8 mouse cellular contexts compared by ENCODE assay signal in the genomic region with DNA sequence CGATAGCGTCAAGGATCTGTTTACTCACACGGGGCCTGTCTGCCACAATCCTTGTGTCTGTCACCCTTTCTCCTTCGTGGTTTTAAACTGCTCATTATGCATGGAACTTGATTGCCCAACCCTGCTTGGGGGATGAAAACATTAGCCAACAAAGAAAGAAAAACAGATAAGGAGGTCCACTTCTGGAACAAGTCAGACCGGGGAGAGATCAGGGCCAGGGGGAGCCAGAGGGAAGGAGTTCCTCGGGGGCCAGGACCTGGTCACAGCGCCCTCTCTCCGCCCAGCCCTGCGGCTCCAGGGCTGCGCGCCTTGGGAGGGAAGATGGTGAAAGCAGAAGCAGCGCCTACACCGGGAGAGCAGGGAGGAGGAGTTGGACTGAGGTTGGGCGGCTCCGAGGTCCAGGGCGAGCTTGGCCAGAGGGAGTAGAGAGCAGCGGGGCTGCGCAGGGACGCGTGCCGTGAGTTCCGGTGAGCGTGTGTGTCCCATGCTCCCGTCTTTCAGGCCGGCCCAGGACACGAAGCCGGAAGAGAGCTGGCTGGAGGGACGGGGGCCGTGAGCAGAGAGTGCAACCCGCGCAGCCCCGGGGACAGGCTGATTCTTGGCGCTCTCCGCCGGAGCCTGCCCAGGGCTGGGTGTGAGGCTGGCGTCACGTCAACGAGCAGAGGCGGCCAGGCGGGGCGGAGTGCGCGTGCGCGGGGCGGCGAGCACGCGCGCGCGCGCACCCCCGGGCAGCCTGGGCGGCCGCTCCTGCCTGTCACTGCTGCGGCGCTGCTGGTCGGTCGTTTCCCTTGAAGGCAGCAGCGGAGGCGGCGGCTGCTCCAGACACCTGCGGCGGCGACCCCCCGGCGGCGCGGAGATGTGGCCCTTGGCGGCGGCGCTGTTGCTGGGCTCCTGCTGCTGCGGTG. TPM values are rescaled to one million over a fixed set of nuclear protein-coding genes. Genes with fewer than 3 reads are reported as not detected.
A peak's percentile ranks its signal among the peaks of the same experiment; 100 is the strongest.
DNase-seq lines count a peak whose midpoint lies in the region; ATAC-seq and TF ChIP-seq lines count a peak whose summit lies in the region.

No protein-coding gene starts in this region.

- peak overlapping the region; percentile 65 for H3K4me2 ChIP-seq in hindbrain, embryonic 15.5 days

- peak; percentile 78 for TF ChIP-seq CTCF in Patski (IDR thresholded peaks at IDR 0.05)

- peak overlapping the region; percentile 81 for H3K4me3 ChIP-seq in hindbrain, embryonic 15.5 days

- no peaks in the 10 kb centered on the region for H3K36me3 ChIP-seq in hindbrain, embryonic 15.5 days

- ATAC-seq in Patski, result peak; percentile 91
- ATAC-seq in hindbrain, embryonic 15.5 days (ENCODE audit: low FRiP score, low read depth), result peak; percentile 96

- no peaks in the 10 kb centered on the region for H3K9me3 ChIP-seq in hindbrain, embryonic 15.5 days

- POLR2A ChIA-PET in Patski (lab: Charles Lee), result interaction anchor here (1.2 kb wide), 1 partner anchor 82 kb away, joined by 3 read pairs; no protein-coding TSS in a partner anchor

- under 1% methylated on average over 51 of the region's 74 CpGs for WGBS in hindbrain, embryonic 15.5 days

- H3K4me1 ChIP-seq in hindbrain, embryonic 15.5 days (replicated peaks), result peaks cover 24% of the 10 kb centered on the region; the same call in 1 of the 2 replicates

- peak; percentile 53 for DNase-seq in Patski (ENCODE audit: low read depth, low spot score)
- peak; percentile 93 to 95 for DNase-seq in cerebellum, postnatal 36 days
- peak; percentile 89 to 92 for DNase-seq in frontal cortex, postnatal 36 days (ENCODE audit: low spot score in 2 of 2)
- peak; percentile 85 for DNase-seq in left cerebral cortex, adult 11 months (ENCODE audit: low spot score)
- peak; percentile 93 to 97 for DNase-seq in lung, postnatal 4 days
- peak; percentile 70 for DNase-seq in retina, postnatal 7 days (ENCODE audit: low read depth, low spot score)
- DNase-seq in urinary bladder, adult 2 months (ENCODE audit: low spot score), result peak; percentile 96

- in situ Hi-C loops in Patski (cut with MboI; ENCODE audit: low pct_unique_long_range_greater_than_20kb), result loop anchor here (5.0 to 10.0 kb wide), 2 partner anchors 88 to 450 kb away; no protein-coding TSS in a partner anchor

- H3K9ac ChIP-seq in hindbrain, embryonic 15.5 days, result peak overlapping the region; percentile 94

- CTCF ChIA-PET in Patski (lab: Charles Lee), result interaction anchor here (0.9 to 1.5 kb wide), 2 partner anchors 16 to 43 kb away, joined by 3 read pairs; no protein-coding TSS in a partner anchor

- H3K27me3 ChIP-seq in Patski, result no peaks in the 10 kb centered on the region
- H3K27me3 ChIP-seq in hindbrain, embryonic 15.5 days, result no peaks in the 10 kb centered on the region

- H3K27ac ChIP-seq in hindbrain, embryonic 15.5 days (replicated peaks), result peak overlapping the region; percentile 95

RNA-seq across cellular contexts. Expression of gene Cd47, which starts 54.9 kb away (rescaled TPM):
- polyA plus RNA-seq in Patski (2021), result 68.6 TPM
- 150 and 170 TPM in 2 replicates for polyA plus RNA-seq in hindbrain, embryonic 15.5 days (2015; fragmentation: Nextera tagmentation; extraction: Ambion mirVana)
- 84.4 and 84.8 TPM in 2 replicates for polyA plus RNA-seq in urinary bladder, adult 2 months (2012; rRNA removed)

Comparison
In these comparisons a context has a peak if more than half of its experiments do, and no peak if none do; other contexts are left out.
1. Peak in every context shown above with its lines: DNase-seq, ATAC-seq, H3K4me3 ChIP-seq and H3K27ac ChIP-seq.